Mouse (Mus musculus) liver, adult 2 months (tissue): Measurements from ENCODE around the gene Gigyf2. TPM values are rescaled to one million over a fixed set of nuclear protein-coding genes. Genes with fewer than 3 reads are reported as not detected.

Experiments
- DNase-seq: peaks from one replicate; pipeline ENCODE4 v3.0.0-alpha.2; 2011; ENCODE audit warnings: low read depth, low spot score; ENCODE audit errors: extremely low read depth
- H3K27ac ChIP-seq: fragments of 200-500 bp; replicated peaks from 2 replicates; pipeline ENCODE4 v1.5.1; 2012; ENCODE audit warnings: low read depth, mild to moderate bottlenecking, control low read depth, inconsistent platforms, low read length; ENCODE audit not compliant: insufficient read depth
- H3K27me3 ChIP-seq: fragments of 200-500 bp; 2 replicates; pipeline ENCODE4 v1.6.1; 2012; ENCODE audit warnings: mild to moderate bottlenecking, moderate library complexity, low read length, inconsistent platforms; ENCODE audit not compliant: control insufficient read depth, insufficient read depth
- H3K36me3 ChIP-seq: fragments of 200-500 bp; 2 replicates; pipeline ENCODE4 v1.6.1; 2012; ENCODE audit warnings: low read length, inconsistent platforms; ENCODE audit not compliant: control insufficient read depth, insufficient read depth
- H3K4me1 ChIP-seq: fragments of 200-500 bp; 2 replicates; pipeline ENCODE4 v1.6.1; 2011; ENCODE audit warnings: low read length; ENCODE audit not compliant: control insufficient read depth, insufficient read depth
- H3K4me3 ChIP-seq: fragments of 200-500 bp; 2 replicates; pipeline ENCODE4 v1.5.1; 2011; ENCODE audit warnings: low read depth, mild to moderate bottlenecking, control low read depth, low read length, moderate library complexity; ENCODE audit not compliant: insufficient read depth
- H3K79me2 ChIP-seq: fragments of 200-500 bp; 2 replicates; pipeline ENCODE4 v1.6.1; 2012; ENCODE audit warnings: inconsistent platforms, mild to moderate bottlenecking, low read length, moderate library complexity; ENCODE audit not compliant: control insufficient read depth, insufficient read depth
- H3K9ac ChIP-seq: fragments of 200-500 bp; 2 replicates; pipeline ENCODE4 v1.6.1; 2012; ENCODE audit warnings: low read depth, mild to moderate bottlenecking, control low read depth, inconsistent platforms, low read length
- CTCF ChIP-seq: fragments of 200-500 bp; IDR thresholded peaks from 2 replicates; pipeline ENCODE4 v1.5.1; 2011; ENCODE audit warnings: low read depth, low read length, control low read depth
- POLR2A ChIP-seq: fragments of 200-500 bp; IDR thresholded peaks from 2 replicates; pipeline ENCODE4 v1.6.1; 2011; ENCODE audit warnings: low read length, control low read depth; ENCODE audit not compliant: insufficient read depth; ENCODE audit errors: extremely low read depth
- WGBS: fragments of 180-500 bp; shearing (Covaris S2); methylation state at CpG from one replicate; pipeline ENCODE4 v1.1.7; 2018; 5-methylcytosine and 5-hydroxymethylcytosine counted together
- polyA plus RNA-seq: library from polyadenylated mRNA; depleted of rRNA; stranded (reverse); fragments of >200 nt; gene quantifications from 2 replicates; pipeline ENCODE4 v1.2.3, GENCODE M21; 2012
- total RNA-seq: library from RNA; depleted of rRNA; stranded (reverse); fragments of >200 nt; gene quantifications from 2 replicates; pipeline ENCODE4 v1.2.3, GENCODE M21; 2014

Gene Gigyf2
- total and polyA plus RNA-seq, 2 experiments, result 21.1 to 39.2 TPM

GRCm38 (mm10) chr1:87313843-87314570 lies 12.8 kb upstream of the Gigyf2 start:
- DNase-seq, result no peak
- Histone ChIP-seq H3K36me3 (no peaks in the 10 kb centered on the region), H3K4me3 (no peak overlapping the region), H3K4me1 (peaks cover 4% of the 10 kb centered on the region), H3K9ac (no peak overlapping the region), H3K27me3 (no peaks in the 10 kb centered on the region), H3K27ac (no peak overlapping the region), H3K79me2 (no peaks in the 10 kb centered on the region)
- 93% methylated on average over 8 of the region's 8 CpGs for WGBS
- TF ChIP-seq POLR2A, result no peak
- TF ChIP-seq CTCF, result no peak

- Histone ChIP-seq H3K27me3 (no peaks in the 10 kb centered on the region), H3K9ac (no peak overlapping the region), H3K4me1 (peaks cover 4% of the 10 kb centered on the region), H3K79me2 (no peaks in the 10 kb centered on the region), H3K36me3 (no peaks in the 10 kb centered on the region), H3K4me3 (no peak overlapping the region), H3K27ac (no peak overlapping the region)
- no peak for TF ChIP-seq POLR2A
- TF ChIP-seq CTCF, result no peak
- 90% methylated on average over 2 of the region's 2 CpGs for WGBS
- DNase-seq, result no peak
These were observed 11.4 kb upstream of the Gigyf2 start for GRCm38 (mm10) chr1:87315431-87315830.

GRCm38 (mm10) chr1:87315894-87316293 lies 10.9 kb upstream of the Gigyf2 start:
- no peaks in the 10 kb centered on the region for H3K79me2 ChIP-seq
- no peak overlapping the region for H3K27ac ChIP-seq
- H3K36me3 ChIP-seq, result no peaks in the 10 kb centered on the region
- H3K27me3 ChIP-seq, result no peaks in the 10 kb centered on the region
- H3K4me1 ChIP-seq, result peaks cover 4% of the 10 kb centered on the region
- TF ChIP-seq POLR2A, result no peak
- no peak for TF ChIP-seq CTCF
- no peak for DNase-seq
- no peak overlapping the region for H3K4me3 ChIP-seq
- H3K9ac ChIP-seq, result no peak overlapping the region
- WGBS, result 42% methylated on average over 2 of the region's 2 CpGs

GRCm38 (mm10) chr1:87316672-87317071 lies 10.1 kb upstream of the Gigyf2 start:
- Histone ChIP-seq H3K4me1 (peaks cover 4% of the 10 kb centered on the region), H3K27ac (no peak overlapping the region), H3K9ac (no peak overlapping the region), H3K36me3 (no peaks in the 10 kb centered on the region), H3K79me2 (no peaks in the 10 kb centered on the region), H3K4me3 (no peak overlapping the region), H3K27me3 (no peaks in the 10 kb centered on the region)
- 10% methylated on average over 3 of the region's 3 CpGs for WGBS
- peak; percentile 43 for DNase-seq
- TF ChIP-seq POLR2A (no peak), CTCF (no peak)

GRCm38 (mm10) chr1:87321071-87321470 lies 5.7 kb upstream of the Gigyf2 start:
- TF ChIP-seq CTCF (no peak), POLR2A (no peak)
- H3K36me3 ChIP-seq, result no peaks in the 10 kb centered on the region
- H3K4me1 ChIP-seq, result peaks cover 4% of the 10 kb centered on the region
- no peak overlapping the region for H3K9ac ChIP-seq
- no peak for DNase-seq
- no peaks in the 10 kb centered on the region for H3K27me3 ChIP-seq
- H3K27ac ChIP-seq, result no peak overlapping the region
- H3K4me3 ChIP-seq, result no peak overlapping the region
- WGBS, result 17% methylated on average over 1 of the region's 1 CpGs
- no peaks in the 10 kb centered on the region for H3K79me2 ChIP-seq

- Histone ChIP-seq H3K27me3 (no peaks in the 10 kb centered on the region), H3K4me3 (no peak overlapping the region), H3K9ac (no peak overlapping the region), H3K36me3 (no peaks in the 10 kb centered on the region), H3K4me1 (peaks cover 3% of the 10 kb centered on the region; the same call in 1 of the 2 replicates), H3K79me2 (peaks cover 9% of the 10 kb centered on the region), H3K27ac (no peak overlapping the region)
- WGBS, result 91% methylated on average over 3 of the region's 3 CpGs
- no peak for DNase-seq
- TF ChIP-seq CTCF (no peak), POLR2A (no peak)
These were observed 4.0 kb upstream of the Gigyf2 start for GRCm38 (mm10) chr1:87322778-87323177.
